Mouse (Mus musculus) ES-E14 (cell line): ENCODE results near the gene Sowahb.

ENCODE experiments used
- CHD2 ChIP-seq: IDR thresholded peaks from 2 replicates; pipeline ENCODE4 v1.6.1; 2014; ENCODE audit warnings: mild to moderate bottlenecking, low read depth, low read length, inconsistent platforms
- HCFC1 ChIP-seq: IDR thresholded peaks from 2 replicates; pipeline ENCODE4 v1.6.1; 2012; ENCODE audit warnings: low read length, inconsistent platforms, borderline replicate concordance; ENCODE audit not compliant: insufficient read depth
- ZNF384 ChIP-seq: IDR thresholded peaks from 2 replicates; pipeline ENCODE4 v1.6.1; 2012; ENCODE audit warnings: low read depth, low read length, inconsistent platforms

DNA sequence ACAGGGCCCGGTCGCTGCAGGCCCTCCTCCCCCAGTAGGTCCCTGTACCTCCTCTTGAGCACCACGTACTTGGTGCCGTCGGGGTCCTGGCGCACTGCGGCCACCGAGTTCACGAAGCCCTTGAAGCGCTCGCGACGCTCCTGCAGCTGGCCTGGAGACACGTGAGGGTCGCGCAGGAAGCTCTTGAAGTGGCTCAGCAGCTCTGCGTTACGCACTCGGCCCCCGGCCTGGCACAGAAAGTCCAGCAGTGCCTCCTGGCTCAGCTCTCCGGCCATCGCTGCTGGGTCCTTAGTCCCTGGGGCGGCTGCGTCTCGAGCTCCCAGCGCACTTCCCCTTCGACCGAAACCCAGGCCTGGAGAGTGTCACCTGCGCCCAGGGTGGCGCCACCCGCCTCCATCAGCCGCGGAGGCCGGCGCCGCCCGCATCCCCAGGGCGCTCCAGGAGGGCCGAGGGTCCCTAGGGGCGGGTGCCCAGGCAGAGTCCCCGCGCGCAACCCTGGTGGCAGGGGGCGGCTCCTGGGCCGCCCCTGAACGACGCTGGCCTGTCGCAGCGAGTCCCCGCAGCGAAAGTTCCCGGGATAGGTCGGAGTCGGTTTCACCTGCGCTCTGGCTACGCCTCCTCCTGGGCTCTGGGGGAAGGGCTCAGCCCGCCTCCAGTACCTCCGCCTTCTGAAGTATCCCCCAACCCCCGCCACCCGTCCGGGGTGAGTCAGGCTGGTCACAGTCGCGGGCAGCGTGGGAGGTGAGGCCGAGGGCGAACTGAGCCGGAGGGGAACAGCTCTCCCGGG, at the start of gene Sowahb:
- TF ChIP-seq CHD2, result no peak
- TF ChIP-seq HCFC1, result peak; percentile 6; the same call in 1 of the 2 replicates
- no peak for TF ChIP-seq ZNF384
